Mouse (Mus musculus) CD4-positive helper T cell, adult 2 months (primary cell): Measurements from ENCODE around the gene Prph.

Source experiments
- DNase-seq: peaks from one replicate; pipeline ENCODE4 v3.0.0-alpha.2; 2012; ENCODE audit warnings: low read depth, missing footprints, low spot score

Prph gene

GRCm38 (mm10) chr15:99098493-99098861 is 43.5 kb downstream of the Prph start:
- no peak for DNase-seq

DNA sequence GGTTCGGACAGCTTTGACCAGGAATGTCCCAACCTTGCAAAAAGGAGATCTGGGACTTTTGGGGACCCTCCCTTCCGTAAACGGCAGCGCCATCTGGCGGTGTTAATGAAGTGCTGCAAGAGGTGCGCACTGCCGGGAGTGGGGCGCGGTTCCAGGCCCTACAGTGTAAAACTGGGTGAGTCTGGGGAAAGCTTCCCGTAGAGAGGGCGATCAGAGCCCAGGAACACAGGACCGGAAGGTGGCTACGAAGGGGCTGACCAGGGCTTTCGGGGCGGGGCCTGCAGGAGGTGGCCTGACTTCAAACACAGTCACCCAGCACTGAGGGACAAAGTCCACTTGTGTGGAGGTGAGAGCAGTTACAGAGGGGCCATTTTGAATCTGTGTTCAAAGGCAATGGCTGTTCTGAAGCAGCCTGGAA is 44.2 kb downstream of the Prph start:
- DNase-seq = peak; percentile 24

- no peak for DNase-seq
Observed at GRCm38 (mm10) chr15:99099984-99100383, 45.0 kb downstream of the Prph start.

DNA sequence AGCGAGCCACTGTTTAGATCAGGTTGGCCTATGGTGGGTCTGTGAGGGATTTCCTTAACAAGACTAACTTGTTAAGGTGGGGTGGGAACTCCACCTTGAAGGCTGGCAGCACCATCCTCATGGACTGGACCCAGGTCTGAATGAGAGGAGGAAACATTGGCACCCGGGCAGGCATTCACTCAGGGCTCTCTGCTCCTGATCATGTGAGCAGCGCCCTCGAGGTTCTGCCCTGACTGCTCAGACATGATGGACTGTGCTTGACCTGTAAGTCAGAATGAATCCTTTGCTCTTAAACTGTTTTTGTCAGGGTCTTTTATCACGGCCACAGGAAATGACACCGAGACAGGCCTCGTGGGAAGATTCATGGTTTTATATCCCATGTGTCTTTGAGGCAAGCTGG is 50.3 kb downstream of the Prph start:
- no peak for DNase-seq

DNA sequence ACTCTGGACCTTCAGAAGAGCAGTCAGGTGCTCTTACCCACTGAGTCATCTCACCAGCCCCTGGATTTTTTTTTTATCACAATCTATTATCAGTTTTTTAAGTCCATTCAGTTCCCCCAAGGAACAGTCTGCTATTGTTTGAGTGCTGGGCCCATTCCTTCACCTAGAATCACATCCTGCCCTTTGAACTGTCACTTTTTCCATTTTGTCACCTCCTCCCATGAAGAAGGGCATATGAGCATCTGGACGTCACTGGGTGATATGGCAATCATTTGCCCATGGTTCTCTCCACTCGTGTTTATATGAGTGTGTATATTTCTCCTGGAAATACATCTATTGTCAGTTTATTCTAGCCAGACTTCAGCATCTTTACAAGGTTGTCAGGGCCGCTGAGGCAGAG is 52.9 kb downstream of the Prph start:
- DNase-seq = peak; percentile 70
